Mouse (Mus musculus) testis, adult 2 months (tissue): ENCODE data around the gene Ttc3.

ENCODE experiments used
- CTCF ChIP-seq: fragments of 200-500 bp; IDR thresholded peaks from 2 replicates; pipeline ENCODE4 v1.5.1; 2012; ENCODE audit warnings: low read depth, mild to moderate bottlenecking, inconsistent platforms, low read length, moderate library complexity; ENCODE audit not compliant: control insufficient read depth, insufficient read depth, insufficient replicate concordance
- POLR2A ChIP-seq: fragments of 200-500 bp; IDR thresholded peaks from 2 replicates; pipeline ENCODE4 v1.6.1; 2012; ENCODE audit warnings: low read depth, mild to moderate bottlenecking, inconsistent platforms, low read length, moderate library complexity; ENCODE audit not compliant: control insufficient read depth

DNA sequence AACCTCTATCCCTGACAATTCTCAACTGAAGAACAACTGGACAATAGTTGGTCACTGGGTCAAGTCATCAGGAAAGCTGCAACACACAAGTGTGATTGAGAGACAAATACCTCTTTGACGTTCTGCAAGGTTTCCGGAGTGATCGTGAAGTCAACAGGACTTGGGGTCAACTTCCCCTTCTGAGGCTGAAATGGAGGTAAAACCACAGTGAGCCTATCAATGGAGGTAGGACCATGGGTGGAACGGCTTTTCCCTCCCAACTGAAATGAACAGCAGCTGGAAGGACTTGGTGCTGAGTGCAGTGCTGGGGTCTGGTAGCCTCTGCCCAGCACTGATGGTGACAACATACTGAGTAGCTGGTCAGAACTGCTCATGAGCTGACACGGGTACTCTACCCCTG, 133.8 kb downstream of the Ttc3 start:
- TF ChIP-seq CTCF = no peak
- no peak for TF ChIP-seq POLR2A
